Mouse (Mus musculus): ENCODE data around the gene Usf3. TPM values are rescaled to one million over a fixed set of nuclear protein-coding genes. Genes with fewer than 3 reads are reported as not detected.

Gene Usf3
- 3.5 and 3.7 TPM in 2 replicates for polyA plus RNA-seq (2015; fragmentation: Nextera tagmentation; extraction: Ambion mirVana)

DNA sequence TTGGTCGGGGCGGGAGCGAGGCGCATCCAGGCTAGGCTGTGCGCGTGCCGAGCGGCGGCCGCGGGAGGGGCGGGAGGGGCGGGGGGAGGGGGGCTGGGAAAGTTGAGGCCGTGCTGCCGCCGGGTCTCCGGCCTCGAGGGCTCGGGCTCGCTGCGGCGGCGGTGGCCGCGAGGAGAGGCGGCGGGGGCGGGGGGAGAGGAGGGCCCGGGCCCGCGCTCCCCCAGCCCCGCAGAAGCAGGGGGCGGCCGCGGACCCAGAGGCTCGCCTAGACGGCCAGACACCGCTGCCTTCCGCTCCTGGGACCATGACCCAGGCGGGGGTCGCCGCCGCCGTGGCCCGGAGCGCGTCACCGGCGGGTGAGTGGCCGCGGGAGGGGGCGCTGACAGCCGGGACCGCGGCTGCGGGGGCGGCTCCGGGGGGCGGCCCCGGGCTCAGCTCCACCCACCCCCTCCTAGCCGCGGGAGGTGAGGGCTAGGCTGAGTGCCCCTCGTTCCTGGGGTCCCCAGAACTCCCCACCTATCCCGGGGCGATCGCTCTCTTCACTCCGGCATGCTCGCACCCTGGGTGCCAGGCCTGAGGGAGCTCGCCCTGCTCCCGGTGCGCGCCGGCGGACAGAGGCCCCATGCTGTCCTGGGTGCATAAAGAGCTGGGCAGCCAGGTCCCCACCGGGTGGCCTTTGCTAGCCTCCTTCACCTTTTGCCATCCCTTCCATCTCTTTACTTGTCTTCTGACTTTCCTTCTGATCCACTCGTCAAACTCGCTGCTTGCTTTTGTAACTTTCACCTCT is at the start of gene Usf3:
Gene Usf3 (plus strand): TSS at position 92 of the 787 bp plus-strand sequence.
- Histone ChIP-seq H3K9me3 (no peaks in the 10 kb centered on the region), H3K36me3 (no peaks in the 10 kb centered on the region), H3K9ac (replicated peaks) (peak within 1 kb of the TSS; percentile 82), H3K4me2 (replicated peaks) (peak within 1 kb of the TSS; percentile 76), H3K4me1 (peaks cover 19% of the 10 kb centered on the region), H3K27ac (replicated peaks) (peak within 1 kb of the TSS; percentile 83), H3K27me3 (no peaks in the 10 kb centered on the region), H3K4me3 (peak within 1 kb of the TSS; percentile 74)
- under 1% methylated on average over 39 of the region's 77 CpGs for WGBS
- peak; percentile 68 for ATAC-seq (replicated peaks)

DNA sequence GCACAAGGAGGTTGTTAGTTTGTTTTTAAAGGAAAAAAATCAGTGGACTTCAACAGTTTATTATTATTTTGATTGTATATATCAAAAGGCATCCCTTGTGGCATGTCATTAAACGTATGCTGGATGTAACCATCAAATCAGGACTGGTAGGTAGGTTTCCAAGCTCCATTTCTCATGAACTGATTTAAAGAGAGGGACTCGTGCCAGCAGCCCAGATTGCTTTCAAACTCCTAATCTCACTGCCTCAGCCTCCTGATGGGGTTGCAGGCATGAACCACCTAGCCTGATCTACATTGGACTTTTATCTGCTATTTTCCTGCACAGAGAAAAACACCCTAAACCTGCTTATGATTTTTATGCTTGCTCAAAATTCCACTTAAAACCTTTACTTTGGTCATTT is 49.3 kb upstream of the Usf3 start:
- Histone ChIP-seq H3K4me3 (no peak overlapping the region), H3K4me2 (replicated peaks) (no peak overlapping the region), H3K27ac (replicated peaks) (no peak overlapping the region), H3K4me1 (no peaks in the 10 kb centered on the region), H3K9ac (replicated peaks) (no peak overlapping the region), H3K27me3 (no peaks in the 10 kb centered on the region), H3K36me3 (no peaks in the 10 kb centered on the region), H3K9me3 (no peaks in the 10 kb centered on the region)
- ATAC-seq (replicated peaks): no peak
- 70% methylated on average over 2 of the region's 2 CpGs for WGBS

DNA sequence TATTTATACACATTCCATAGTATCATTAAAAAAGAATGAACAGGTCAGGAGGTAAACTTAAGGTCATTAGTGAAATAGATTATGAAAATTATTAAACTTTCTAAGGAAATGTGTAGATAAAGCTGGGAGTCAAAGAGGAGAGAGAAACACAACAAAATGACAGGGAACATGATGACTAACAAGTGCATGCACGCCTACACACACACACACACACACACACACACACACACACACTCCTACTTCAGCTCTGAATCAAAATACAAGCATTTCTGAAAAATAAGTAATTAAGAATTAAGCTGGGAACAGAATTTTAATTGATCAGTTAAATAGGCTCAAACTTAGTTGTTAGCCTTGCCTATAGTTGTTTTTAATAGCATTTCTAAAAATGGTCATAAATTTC is 48.3 kb upstream of the Usf3 start:
- Histone ChIP-seq H3K9ac (replicated peaks) (no peak overlapping the region), H3K36me3 (no peaks in the 10 kb centered on the region), H3K27me3 (no peaks in the 10 kb centered on the region), H3K9me3 (no peaks in the 10 kb centered on the region), H3K4me3 (no peak overlapping the region), H3K27ac (replicated peaks) (no peak overlapping the region), H3K4me2 (replicated peaks) (no peak overlapping the region), H3K4me1 (no peaks in the 10 kb centered on the region)
- ATAC-seq (replicated peaks): no peak
- 88% methylated on average over 1 of the region's 1 CpGs for WGBS

DNA sequence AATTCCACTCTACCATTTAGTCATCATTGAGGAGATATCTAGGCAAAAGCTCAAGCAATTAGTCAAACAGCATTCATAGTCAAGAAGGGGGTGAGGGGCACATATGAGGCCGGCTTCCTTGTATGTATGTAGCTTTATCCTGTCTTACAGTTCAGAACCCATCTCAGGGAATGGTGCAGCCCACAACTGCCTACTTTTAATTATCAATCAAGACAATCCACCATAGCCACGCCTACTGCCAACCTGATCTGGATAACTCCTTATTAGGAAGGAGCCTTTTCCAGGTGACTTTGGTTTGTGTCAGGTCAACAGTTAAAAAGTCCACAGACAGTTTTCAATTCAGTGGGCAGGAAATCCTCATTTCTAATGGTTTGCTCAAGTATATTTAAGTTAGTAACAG is 47.6 kb upstream of the Usf3 start:
- no peak overlapping the region for H3K4me3 ChIP-seq
- H3K9ac ChIP-seq (replicated peaks): no peak overlapping the region
- no peaks in the 10 kb centered on the region for H3K9me3 ChIP-seq
- H3K36me3 ChIP-seq: no peaks in the 10 kb centered on the region
- no peak overlapping the region for H3K27ac ChIP-seq (replicated peaks)
- 86% methylated on average over 2 of the region's 2 CpGs for WGBS
- no peaks in the 10 kb centered on the region for H3K27me3 ChIP-seq
- no peak overlapping the region for H3K4me2 ChIP-seq (replicated peaks)
- ATAC-seq (replicated peaks): no peak
- H3K4me1 ChIP-seq: no peaks in the 10 kb centered on the region

DNA sequence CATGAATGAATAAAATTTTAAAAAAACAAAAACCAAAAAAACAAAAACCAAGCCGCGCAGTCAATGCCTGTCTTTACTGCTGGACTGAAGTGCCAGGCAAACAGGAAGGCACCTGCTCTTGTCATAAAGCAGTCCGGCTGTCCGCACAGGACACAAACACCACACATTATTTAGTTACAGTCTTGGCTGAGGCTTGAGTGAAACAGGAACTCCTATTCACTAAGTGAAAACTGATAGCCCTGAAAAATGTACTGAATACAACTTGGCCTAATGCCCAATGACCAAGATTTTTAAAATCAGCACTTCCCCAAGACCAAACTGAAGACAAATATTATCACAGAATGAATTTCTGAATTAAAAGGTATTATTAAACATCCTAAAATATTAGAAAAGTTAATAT is 46.6 kb upstream of the Usf3 start:
- 66% methylated on average over 4 of the region's 4 CpGs for WGBS
- Histone ChIP-seq H3K9ac (replicated peaks) (no peak overlapping the region), H3K9me3 (no peaks in the 10 kb centered on the region), H3K36me3 (no peaks in the 10 kb centered on the region), H3K4me3 (no peak overlapping the region), H3K27ac (replicated peaks) (no peak overlapping the region), H3K4me2 (replicated peaks) (no peak overlapping the region), H3K4me1 (no peaks in the 10 kb centered on the region), H3K27me3 (no peaks in the 10 kb centered on the region)
- ATAC-seq (replicated peaks): no peak

DNA sequence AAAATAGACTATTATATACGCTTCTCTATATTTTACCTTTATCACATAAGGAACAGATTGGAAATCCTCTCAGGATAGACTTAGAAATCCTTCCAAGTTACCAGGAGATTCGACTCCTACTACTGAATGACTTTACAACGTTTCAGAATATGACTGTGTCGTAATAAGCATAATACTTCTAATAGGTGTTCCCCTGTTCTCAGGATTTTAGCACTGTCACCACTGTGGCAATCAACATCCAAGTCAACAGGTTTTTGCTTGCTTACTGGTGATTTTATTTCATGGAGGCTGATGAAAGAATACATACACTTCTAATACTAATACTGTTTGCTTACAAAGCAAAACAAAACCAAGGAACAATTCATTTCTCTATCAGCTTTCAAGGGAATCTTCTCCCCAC is 40.7 kb upstream of the Usf3 start:
- no peak overlapping the region for H3K27ac ChIP-seq (replicated peaks)
- no peak for ATAC-seq (replicated peaks)
- no peaks in the 10 kb centered on the region for H3K27me3 ChIP-seq
- H3K4me1 ChIP-seq: peaks cover 8% of the 10 kb centered on the region; the same call in 1 of the 2 replicates
- no peaks in the 10 kb centered on the region for H3K9me3 ChIP-seq
- H3K4me2 ChIP-seq (replicated peaks): no peak overlapping the region
- H3K4me3 ChIP-seq: no peak overlapping the region
- H3K36me3 ChIP-seq: no peaks in the 10 kb centered on the region
- WGBS: 89% methylated on average over 4 of the region's 4 CpGs
- no peak overlapping the region for H3K9ac ChIP-seq (replicated peaks)

DNA sequence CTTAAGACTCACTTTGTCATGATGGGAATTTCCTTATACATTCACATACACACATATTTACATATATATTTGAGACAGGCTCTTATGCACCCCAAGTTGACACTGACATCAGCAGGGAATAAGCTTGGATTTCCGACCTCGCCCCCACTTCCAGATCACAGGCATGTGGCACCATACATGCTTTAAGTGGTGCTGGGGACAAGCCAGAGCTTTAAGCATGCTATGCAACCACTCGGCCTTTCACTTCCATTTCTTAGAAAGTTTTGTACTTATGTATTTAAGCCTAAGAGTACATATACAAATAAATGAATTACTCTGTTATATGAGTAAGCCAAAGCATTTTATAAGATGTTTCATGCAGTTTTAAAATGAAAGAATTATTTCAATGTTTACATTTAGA is 39.9 kb upstream of the Usf3 start:
- WGBS: 91% methylated on average over 3 of the region's 3 CpGs
- Histone ChIP-seq H3K27me3 (no peaks in the 10 kb centered on the region), H3K36me3 (no peaks in the 10 kb centered on the region), H3K4me2 (replicated peaks) (no peak overlapping the region), H3K9me3 (no peaks in the 10 kb centered on the region), H3K9ac (replicated peaks) (no peak overlapping the region), H3K4me3 (no peak overlapping the region), H3K4me1 (peaks cover 17% of the 10 kb centered on the region), H3K27ac (replicated peaks) (no peak overlapping the region)
- no peak for ATAC-seq (replicated peaks)

DNA sequence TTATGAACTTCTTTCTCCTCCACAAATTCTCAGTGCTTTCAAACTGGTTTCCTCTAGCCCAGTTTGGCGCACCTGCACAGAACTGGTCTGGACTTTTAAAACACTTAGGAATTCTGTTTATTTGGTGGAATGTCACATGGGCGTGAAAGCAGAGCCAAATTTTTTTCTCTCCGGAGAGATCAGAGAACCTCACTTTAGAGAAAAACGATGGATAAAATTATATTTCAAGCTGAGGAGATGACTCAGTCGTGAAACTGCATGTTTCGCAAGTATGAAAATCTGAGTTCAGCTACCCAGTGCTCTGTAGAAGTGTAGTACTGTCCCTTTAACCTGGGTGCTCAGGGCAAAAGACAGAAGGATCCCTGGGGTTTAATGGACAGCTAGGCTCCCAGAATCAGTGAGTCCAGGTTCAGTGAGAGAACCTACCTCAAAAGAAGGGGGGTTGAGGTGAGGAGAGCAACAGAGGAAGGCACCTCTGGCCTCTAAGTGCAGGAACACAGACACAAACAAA is 36.5 kb upstream of the Usf3 start:
- H3K4me1 ChIP-seq: peaks cover 26% of the 10 kb centered on the region

DNA sequence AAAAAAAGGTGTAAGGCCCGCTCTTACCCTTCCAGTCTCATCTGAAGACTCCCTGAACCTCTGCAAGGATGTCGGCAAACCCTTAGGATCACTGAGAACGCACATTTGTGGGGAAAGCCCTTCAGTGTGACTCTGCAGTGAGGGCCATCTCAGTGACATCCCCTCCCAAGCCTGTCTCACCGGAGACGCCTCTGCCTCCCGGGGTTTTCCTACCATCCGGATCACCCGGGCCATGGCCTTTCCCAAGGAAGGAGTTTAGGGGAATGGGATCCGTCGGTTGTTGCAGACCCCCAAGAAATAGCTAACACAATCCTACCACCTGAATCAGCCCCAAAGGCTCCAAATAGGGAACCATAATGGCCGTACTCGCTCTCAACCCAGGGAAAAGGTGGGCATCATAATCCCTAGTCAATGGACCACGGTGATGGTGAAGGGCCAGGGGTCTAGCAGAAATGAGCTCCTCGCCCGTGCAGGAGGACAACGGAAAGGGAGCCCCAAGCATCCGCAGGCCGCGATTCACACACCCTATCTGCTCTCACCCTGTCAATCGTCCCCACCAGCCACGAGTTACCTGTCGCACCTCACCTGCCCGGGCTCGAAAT is 34.6 kb upstream of the Usf3 start:
- Histone ChIP-seq H3K4me2 (replicated peaks) (peak overlapping the region; percentile 86), H3K36me3 (no peaks in the 10 kb centered on the region), H3K27ac (replicated peaks) (peak overlapping the region; percentile 99), H3K9ac (replicated peaks) (peak overlapping the region; percentile 79), H3K4me3 (peak overlapping the region; percentile 85), H3K4me1 (peaks cover 29% of the 10 kb centered on the region), H3K9me3 (no peaks in the 10 kb centered on the region), H3K27me3 (no peaks in the 10 kb centered on the region)
- WGBS: 1% methylated on average over 24 of the region's 24 CpGs
- ATAC-seq (replicated peaks): no peak; the same call in none of the 2 replicates

More for the DNA sequence above, 36.5 kb upstream of the Usf3 start:
- H3K27ac ChIP-seq (replicated peaks): no peak overlapping the region
- WGBS: 92% methylated on average over 6 of the region's 6 CpGs
- no peak overlapping the region for H3K4me2 ChIP-seq (replicated peaks)
- H3K4me3 ChIP-seq: no peak overlapping the region
- H3K27me3 ChIP-seq: no peaks in the 10 kb centered on the region
- H3K36me3 ChIP-seq: no peaks in the 10 kb centered on the region
- H3K9ac ChIP-seq (replicated peaks): no peak overlapping the region
- no peaks in the 10 kb centered on the region for H3K9me3 ChIP-seq
- ATAC-seq (replicated peaks): no peak

DNA sequence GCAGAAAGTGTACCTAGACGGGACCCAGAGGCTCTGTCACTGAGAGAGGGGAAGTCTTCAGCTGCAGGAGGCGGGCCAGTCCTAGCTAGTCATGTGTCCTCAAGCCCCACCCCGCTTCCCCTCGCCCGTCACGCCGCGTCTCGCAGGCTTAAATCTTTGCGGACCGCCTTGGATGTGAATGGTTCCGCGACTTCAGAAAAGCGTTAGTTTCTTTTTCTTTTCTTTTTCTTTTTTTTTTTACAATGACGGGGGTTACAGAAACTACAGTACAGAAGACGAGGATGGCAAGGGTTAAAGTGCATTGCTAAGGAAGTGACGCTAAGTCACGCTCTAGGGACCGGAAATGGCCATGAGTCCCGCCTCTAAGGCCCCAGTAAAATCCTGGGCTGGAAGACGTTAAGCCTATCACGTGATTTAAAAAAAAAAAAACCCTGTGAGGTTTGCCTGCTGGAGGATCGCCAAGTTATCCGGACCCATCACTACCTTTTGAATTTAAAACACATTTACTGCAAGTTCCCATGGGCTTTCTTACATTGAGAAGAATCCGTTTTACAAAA is 34.0 kb upstream of the Usf3 start:
- Histone ChIP-seq H3K36me3 (no peaks in the 10 kb centered on the region), H3K4me2 (replicated peaks) (peak overlapping the region; percentile 86), H3K9me3 (no peaks in the 10 kb centered on the region), H3K9ac (replicated peaks) (peak overlapping the region; percentile 79), H3K4me3 (peak overlapping the region; percentile 85), H3K4me1 (peaks cover 29% of the 10 kb centered on the region), H3K27ac (replicated peaks) (peak overlapping the region; percentile 99), H3K27me3 (no peaks in the 10 kb centered on the region)
- ATAC-seq (replicated peaks): peak; percentile 90
- under 1% methylated on average over 25 of the region's 25 CpGs for WGBS

DNA sequence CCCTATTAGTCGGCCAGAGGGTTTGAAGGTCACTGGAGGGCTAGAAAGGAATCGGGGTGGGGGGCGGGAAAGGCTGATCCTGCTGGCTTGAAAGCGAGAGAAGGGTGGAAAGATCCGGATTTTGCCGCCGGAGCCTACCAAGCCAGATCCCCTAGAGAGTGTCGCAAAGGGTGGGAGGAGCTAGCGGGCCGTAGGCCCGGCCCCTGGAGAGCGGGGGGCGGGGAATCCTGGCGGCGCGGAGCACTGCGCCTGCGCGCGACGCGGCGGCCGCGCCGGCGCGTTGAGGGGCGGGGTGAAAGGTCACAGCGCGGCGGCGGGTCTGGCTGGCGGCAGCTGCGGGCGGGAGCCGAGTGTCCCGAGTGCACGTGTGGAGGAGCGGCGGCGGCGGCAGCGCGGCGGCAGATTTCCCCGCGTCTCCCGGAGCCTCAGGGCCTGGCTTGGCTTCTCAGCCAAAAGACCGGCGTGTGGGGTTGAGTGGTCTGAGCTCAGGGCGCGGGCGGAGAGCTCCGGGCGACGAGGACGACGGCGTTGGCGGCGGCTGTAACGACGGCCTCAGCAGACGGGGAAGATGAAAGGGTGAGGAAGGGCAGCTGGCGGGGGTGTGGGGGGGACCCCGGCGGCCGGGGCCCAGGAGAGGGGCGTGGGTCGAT is 33.4 kb upstream of the Usf3 start, which contains the start of the genes Atp6v1a and Naa50:
Gene Atp6v1a (minus strand): TSS at position 170 of the 650 bp plus-strand sequence.
Gene Naa50 (plus strand): TSS at position 295 of the 650 bp plus-strand sequence.
- Histone ChIP-seq H3K27ac (replicated peaks) (peak within 1 kb of the TSS; percentile 99), H3K9ac (replicated peaks) (peak within 1 kb of the TSS; percentile 79), H3K27me3 (no peaks in the 10 kb centered on the region), H3K36me3 (no peaks in the 10 kb centered on the region), H3K4me1 (peaks cover 29% of the 10 kb centered on the region), H3K4me2 (replicated peaks) (peak within 1 kb of the TSS; percentile 86), H3K9me3 (no peaks in the 10 kb centered on the region), H3K4me3 (peak within 1 kb of the TSS; percentile 85)
- under 1% methylated on average over 71 of the region's 71 CpGs for WGBS
- ATAC-seq (replicated peaks): peak; percentile 90

Data from forebrain, embryonic 15.5 days (tissue).